Mouse (Mus musculus) adrenal gland, adult 8-10 months (tissue): ENCODE results near the gene Aasdh. TPM values are rescaled to one million over a fixed set of nuclear protein-coding genes. Genes with fewer than 3 reads are reported as not detected.
"Not testable (repeated sequence)": the region's sequence is repeated elsewhere in the genome, so short reads cannot be mapped to it uniquely, and the experiment has no call there.

ENCODE experiments used
- DNase-seq: peaks from one replicate; pipeline ENCODE4 v3.0.0; 2022
- total RNA-seq, 4 experiments: library from RNA; stranded (reverse); gene quantifications; 2 replicates each; pipeline ENCODE4 v1.2.4; 2022

The Aasdh gene
- 10 to 100 TPM; 14.7 to 28.9 (median 21.4) TPM for total RNA-seq

DNA sequence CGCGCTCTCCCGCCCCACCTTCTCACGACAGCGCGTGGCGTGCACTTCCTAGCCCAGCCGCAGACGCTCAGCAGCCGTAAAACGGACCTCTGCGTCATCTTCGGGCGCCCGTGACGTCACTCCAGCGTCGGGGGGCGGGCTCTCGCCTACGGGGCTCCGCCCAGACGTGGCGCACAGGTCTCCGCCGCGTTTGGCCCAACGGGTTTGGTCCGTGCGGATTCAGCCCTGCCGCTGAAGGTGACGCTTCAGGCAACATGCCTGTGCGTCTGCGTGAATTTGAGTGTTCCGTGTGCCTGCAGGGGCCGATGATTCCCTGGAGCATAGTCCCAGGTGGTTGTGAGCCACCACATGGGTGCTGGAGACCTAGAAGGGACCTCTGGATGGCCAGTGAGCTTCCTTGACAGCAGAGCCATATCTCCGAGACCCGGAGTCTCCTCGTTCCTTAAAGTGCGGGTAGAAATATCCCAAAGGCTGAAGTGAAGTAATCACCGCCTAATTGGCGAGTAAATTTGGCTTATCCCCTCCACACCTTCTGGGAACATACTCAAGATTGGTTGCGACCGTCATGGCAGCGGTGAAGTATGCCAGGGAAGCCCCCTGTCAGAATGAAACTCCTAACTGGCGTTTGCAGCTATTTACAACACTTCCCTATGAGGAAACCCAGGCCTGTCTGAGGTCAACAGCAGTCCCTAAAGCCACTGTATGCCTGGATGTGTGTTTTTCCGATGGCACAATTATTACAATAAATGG lies at the start of gene Aasdh:
Gene Aasdh, minus strand, starts transcription at position 110 of the 750 bp plus-strand sequence.
- peak; percentile 91 for DNase-seq

DNA sequence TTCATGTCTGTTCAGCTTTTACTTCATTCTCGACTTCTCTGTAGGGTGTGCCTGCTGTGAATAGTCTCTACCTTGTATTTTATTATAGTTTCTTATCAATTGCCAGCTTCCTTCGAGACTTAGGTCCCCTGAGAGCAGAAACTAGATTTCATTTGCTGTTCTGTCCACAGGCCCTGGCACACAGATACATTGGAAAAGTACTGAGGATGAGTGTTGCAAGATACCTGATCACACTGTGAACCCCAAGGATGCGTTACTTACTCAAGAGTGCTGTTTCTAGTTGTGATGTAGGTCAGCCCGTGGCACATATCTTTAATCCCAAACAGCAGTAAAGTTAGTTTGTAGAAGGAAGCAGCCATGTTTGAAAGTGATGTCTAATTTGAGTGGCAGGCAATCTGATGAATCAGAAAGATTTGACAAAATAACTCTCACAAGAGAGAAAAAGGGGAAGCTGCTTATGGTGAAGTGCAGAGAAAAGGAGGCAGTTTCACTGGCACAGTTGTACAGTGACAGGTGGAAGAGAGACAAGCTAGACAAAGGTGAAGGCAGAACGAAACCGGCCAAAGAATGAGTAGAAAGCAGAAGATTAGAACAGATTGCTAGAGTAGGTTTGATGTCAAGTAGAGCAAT lies 49.1 kb upstream of the Aasdh start:
- peak; percentile 39 for DNase-seq

DNA sequence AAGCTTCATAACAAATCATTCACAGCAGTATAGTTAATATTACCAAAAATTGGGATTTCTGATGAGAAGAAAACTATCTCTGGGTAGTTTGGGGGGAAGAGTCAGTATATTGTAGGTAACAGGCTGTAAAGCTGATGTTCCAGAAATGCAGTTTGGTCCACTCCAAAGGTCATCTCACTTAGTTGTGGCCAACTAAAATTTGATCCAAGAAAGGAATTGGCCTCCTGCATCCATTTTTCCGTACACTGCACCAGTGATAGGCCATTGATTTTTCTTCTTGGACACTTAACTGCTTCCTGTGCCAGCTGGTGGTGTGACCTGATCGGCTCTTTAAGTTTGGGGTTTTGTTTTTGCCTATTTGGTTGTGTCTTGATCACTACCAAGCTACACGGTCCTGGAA lies 48.5 kb upstream of the Aasdh start:
- DNase-seq: no peak

DNA sequence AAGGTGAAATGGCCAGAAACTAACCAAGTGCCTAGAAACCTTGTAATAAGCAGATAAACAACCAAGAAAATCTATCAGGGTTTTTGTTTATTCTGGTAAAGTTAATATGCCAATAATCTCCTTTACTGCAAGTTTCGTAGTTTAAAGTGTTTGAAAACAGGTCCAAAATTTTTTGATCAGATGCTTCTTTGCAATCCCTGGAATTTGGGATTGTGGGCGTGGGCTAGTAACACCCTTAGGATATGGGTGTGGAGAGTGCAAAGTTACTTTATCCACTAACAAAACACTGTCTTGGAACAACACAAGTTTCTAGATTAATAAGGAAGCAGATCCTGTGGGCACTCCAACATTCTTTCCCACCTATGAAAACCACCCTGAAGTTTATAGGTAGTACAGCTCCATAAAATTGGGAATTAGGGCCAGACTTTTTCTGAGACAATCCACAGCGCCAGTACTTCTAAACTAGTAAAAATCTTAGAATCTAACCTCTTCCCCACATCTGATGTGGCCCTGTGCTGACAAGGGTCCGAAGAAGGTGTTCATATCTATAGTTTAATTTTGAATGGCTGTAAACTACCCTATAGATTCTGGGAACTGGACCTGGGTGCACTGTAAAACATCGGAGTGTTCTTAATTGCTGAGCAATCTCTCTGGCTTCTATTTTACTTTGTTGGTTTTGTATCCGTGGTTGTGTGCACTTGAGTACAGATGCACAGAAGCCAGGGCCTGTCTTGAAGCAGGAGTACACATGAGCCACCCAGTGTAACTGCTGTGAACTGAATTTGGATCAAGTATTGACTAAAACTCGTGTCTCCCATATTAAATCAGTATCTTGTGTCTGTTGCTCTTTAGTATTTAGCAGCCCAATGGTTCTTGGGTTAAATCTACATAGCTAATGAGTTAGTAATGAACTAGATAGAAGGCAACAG lies 47.1 kb upstream of the Aasdh start:
- no peak for DNase-seq

DNA sequence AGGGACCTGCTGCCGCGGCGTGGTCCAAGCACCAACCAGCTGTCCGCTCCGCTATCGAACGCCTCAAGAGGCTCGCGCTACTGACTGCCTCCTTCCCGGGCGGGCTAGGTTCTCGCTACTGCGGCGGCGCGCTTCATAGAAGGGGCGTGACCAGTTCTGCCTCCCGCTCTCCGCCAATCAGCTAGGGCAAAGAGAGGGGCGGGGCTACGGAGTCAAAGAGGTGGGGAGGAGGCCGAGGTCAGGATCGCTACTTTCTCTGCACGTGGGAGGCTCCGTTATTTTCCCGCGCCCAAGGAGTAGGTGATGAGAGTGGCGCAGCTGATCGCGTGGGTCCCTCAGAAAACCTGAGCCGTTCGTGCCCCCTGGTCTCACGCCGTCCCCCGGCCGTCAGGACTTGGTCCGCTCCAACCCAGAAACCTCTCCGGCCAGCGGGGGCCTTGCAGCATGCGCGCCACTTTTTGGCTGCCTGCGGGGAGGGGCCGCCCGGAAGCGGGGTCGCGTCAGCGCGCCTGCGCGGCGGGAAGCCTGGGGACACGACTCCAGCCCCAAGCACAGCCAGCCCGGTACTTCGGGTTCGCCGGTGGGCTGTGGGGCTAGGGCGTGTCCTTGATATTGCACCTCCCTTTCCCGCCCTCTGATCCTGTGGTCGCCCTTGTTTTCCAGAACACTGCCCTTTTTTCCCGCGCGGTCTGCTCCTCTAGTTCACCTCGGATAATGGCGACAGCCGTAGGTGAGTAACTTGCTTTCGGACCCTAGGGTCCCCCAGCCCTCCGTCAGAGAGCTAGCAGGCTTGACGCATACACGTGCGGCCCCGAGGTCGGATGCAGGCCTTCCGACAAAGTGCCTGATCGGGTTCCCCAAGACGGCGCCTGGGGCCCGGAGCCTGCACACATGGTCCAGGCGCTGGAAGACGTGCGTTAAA lies 46.1 kb upstream of the Aasdh start, which contains the start of the genes Paics and Ppat:
Gene Paics, plus strand, starts transcription at position 202 of the 922 bp plus-strand sequence.
Gene Ppat, minus strand, starts transcription at position 473 of the 922 bp plus-strand sequence.
- DNase-seq: peak; percentile 98

DNA sequence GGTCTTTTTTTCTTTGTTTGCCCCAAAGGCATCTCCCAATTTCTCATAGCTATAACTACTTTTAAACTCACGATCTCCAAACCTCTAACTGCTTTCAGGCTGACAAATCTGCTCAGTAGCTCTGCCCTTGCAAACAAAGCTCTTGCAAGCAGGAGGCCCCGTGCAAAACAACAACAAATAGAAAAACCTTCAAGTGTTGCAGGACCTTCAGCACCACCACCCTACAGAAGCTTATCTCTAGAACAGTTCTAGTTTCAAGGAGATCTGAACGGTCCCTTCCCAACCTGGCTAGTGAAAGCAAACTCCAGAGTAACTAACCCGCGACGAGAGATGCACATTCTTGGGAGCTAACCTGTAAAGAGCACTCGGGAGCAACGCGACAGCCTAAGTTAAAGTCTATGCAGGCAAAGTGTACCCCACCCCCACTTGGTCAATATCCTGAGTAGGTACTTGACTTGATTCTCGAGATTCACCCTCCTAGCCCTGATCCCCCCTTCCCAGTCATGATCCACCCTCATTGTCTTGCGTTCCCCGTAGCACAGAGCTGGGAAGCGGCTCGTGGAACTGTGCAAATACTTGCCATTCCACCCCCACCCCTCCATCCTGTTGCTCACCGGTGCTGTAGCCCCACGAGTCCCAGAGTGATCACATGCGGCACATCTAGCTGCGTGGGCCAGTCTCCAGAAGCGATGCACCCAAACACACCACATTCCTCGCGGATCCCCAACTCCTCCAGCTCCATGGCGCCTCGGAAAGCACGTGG lies 45.2 kb upstream of the Aasdh start:
- DNase-seq: no peak

DNA sequence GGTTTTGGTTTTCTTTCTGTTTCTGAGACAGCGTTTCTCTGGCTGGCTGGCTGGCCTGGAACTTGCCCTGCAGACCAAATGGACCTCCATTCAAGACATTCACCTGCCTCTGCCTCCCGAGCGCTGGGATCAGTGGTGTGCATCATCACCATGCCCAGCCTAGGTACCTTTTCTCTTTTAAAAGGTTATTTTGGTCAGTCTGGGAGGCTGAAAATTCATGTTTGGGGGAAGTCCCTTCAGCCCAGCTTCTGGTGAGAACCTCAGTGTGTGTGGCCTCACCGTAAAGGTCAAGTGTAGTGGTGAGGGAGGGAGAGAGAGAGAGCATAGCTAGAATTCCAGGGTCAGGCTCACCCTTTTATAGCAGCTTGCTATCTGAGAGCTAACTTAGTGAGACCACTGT lies 42.4 kb upstream of the Aasdh start:
- no peak for DNase-seq

DNA sequence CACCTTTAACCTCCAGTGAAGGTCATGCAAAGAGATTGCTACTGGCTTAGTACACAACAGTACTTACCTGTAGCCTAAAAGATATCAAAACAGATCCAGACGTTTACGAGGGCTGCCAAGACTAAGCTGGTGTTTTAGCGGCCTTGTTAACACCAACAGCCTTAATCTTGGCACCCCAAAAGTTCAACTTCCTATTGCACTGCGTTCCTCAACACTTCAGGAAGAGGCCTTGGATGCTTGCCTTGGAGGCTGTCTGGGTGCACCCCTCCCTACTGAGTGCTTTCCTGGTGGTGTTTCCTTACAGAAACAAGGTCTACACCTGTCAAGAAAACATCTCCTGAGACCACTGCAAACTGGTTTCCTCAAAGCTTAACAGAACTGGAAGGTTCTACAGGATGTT lies 41.8 kb upstream of the Aasdh start:
- no peak for DNase-seq

DNA sequence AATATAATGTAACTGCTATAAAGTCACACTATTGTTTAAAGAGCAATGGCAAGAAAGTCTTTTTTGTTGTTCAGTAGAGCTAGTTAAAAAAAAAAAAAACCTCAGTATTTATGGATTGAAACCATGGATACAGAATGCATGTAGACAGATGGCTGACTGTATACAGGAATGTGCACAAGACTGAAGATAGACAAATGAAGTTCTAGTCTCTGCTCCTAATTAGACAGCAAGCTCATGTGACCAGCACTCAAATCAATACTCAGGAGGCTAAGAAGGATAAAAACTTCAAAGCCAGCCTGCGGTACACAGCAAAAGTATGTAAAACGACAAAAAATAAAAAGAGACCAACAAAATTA lies 40.3 kb upstream of the Aasdh start:
- DNase-seq: no peak

DNA sequence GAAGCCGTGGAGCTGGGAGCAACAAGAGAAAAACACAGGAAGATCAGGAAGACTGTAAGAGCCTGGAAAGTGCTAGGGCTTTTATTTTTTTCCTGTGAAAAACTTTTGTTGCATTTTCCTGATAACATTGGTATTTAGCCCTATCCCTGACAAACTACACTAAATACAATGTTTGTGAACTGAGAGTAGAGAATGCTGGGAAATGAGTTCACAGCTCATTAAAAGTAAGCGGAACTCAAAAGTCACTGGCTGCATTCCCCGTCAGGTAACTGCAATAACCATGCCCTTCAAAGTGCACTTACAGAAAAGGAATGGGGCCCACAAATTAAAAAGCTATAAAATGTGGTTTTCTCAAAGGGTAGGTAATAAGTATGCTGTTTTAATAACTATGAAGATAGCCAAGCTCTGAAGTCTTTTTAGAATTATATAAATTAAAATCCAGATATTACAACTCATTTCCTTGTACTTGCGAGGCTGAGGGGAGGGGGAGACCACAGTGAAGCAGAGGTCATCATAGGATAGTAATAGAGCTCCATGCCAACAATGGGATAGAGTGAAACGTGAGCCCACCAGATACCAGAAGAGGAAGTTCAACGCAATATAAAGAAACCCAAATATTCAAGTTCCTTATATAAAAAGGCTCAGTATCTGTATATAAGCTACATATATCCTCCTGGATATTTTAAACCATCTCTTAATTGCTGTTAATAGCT lies 39.8 kb upstream of the Aasdh start:
- no peak for DNase-seq

DNA sequence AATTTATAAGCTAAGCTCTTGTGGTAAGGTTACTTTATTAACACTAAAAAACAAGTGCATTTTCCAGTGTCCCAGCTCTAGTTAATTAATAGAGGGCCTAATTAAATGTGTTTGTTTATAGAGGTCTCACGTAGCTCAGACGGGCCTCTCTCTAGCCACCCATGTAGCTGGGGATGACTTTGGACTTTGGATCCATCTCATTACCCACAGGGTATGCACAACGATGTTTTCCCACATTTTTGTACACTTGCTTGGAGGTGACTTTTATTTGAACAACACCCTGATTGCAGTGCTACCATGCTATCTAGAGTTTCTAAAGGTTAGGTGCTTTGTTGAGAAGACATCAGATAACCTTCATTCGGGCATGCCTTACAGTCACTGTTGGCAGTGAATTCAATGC lies 37.2 kb upstream of the Aasdh start:
- no peak for DNase-seq

DNA sequence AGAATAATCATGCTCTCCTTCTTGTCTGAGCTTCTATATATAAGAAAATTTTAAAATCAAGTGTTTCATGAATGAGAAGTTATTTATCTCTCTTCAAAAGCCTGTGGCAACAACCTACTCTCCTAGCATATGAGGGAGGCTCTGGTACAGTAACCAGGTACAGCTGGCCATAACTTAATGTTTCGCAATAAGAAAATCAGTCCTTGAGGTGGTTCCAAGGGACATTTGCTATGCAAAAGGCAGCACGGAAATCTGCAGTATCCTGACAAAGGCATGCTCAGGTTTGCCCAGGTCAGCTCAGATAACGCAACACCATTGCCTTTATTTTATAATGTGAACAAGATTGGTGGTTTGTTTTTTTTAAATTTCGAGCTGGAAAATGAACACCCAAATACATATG lies 36.7 kb upstream of the Aasdh start:
- DNase-seq: no peak

DNA sequence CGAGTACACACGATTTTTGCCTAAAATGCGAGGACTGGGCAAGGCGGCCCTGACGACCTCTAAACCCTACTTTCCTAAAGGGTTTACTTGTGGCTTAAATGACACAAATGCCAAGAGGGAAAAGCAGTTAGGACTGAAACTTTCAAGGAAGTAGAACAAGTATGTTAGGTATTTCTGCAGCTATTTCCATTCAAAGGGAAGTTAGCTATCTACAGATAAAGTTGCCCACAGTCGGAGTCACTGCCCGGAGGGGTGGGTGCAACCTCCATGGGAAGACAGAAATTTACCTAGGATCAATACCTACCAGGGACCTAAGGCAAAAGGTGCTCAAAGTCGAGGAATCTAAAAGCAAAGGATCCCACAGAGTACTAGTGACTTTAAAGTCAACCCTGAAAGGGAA lies 34.4 kb upstream of the Aasdh start:
- no peak for DNase-seq

DNA sequence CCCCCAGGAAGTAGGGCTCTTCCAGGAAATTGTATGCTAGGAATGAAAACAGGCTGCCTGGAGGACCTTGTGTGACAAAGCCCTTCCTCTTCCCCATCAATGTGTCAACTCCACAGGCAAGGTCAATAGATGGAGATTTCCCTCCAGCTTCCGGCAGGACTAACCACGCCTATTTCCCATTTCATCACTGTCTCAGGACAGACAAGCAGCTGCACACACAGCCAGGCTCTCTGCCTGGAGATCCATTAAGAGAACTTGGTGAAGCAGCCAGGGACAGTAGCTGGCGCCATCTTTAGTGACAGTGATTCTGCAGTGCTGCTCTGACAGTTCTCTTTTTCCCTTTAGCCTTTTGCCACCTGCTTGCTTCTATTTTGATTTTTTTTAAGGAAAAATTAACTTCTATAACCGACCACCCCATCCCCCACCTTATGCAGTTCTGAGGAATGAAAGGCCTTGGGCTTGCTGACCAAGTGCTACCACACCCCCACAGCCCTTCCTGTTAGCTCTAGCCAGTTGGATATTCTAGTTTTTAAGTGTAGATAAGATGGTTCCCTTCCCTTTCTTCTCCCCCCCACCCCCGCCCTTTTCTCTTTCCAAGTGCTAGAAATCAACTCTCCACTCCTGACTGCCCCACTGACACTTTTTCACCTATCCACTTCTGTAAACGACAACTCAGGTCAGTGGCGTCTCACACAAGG lies 24.0 kb upstream of the Aasdh start:
- no peak for DNase-seq

DNA sequence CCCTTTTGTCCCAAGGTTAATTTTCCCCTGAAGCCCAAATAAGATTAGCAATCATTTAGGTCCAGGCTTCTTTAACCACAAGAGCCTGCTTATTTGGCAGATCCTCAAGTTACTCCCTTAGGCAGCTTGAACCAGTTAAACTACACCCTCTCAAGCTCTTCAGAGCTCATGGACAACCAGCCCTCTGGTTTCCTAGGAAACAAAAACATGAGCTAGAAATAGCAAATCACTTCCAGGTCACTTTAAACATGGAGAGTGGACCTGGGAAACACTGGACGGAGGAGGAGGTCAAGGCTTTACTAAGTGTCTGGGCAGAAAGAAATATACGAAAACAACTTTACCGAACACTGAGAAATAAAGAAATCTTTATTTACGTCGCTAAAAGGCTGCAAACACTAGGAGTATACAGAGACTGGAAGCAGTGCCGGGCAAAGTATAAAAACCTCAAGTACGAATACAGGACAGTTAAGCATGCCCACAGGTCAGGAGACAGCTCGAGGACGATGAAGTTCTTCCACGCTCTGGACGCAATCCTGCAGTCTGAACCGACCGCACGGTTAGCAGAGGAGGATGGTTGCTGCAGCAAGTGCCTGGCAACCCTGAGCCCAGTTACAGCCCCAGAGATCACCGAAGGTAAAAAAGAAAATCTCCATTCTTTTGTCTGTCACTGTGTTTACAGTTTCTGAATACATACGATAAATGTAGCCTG lies 23.0 kb upstream of the Aasdh start:
- DNase-seq: no peak

DNA sequence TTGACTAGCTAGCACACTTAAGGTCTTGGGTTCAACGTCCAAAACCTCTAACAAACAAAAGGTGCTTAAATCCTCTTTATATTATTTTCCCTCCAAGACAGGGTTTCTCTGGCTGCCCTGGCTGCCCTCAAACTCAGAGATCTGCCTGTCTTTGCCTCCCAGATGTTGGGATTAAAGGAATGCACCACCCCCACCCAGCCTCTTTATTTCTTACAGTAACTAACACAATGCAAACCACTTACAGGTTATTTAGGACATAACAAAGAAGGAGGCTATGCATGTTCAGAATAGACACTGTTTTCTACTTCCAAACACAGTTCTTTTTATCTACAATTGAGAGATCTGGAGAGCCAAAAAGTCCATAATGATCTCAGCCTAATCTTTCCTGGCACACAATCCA lies 19.0 kb upstream of the Aasdh start:
- no peak for DNase-seq

DNA sequence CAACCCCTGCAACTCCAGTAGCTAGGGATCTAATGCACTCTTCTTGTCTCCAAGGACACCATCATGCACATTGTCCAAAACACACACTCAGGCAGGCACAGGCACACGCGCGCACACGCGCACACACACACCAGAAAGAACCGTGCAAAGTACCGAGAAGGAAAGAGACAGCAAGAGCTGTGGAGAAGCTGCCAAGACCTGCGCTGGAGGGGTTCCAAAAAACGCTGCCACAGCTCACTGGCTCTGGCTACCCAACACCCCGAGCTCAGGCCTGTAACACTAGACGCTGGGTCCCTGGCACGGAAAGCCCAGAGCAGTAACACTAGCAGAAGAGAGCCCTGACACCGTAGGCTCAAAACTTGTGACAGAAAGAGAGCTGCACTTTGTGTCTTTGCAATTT lies 18.1 kb upstream of the Aasdh start:
- DNase-seq: peak; percentile 46

DNA sequence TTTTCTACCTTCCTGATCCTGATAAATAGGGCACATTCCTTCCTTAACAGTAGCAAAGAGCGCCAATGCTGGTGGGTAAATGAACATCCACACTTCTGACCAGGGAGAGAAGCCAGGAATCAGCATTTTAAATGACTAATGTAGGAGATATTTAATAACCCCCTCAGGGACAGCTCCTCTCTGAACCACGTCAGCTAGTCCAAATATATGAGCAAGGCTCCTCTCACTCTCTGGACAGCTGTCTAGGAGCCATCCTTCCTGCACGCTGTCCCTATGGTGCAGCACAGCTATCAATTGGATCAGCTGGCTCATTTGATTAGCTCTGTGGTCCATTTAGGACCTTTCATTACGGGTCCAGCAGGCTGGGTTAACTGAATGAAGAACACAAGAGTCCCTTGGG lies 17.5 kb upstream of the Aasdh start:
- DNase-seq: no peak

DNA sequence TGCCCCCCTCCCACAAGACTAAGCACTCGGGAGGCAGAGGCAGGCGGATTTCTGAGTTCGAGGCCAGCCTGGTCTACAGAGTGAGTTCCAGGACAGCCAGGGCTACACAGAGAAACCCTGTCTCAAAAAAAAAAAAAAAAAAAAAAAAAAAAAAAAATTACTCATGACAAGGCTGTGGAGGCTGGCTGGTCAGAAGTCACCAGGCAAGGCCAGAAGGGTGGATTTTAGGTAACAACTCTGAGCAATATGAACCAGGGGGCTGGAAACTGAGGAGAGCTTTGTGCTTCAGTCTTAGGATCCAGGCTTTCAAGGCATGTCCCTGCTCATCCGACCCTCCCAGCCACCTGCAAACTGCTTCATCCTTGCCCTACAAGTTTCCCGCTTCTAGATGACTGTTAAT lies 7.2 kb upstream of the Aasdh start:
- not testable (repeated sequence) for DNase-seq
